Mouse (Mus musculus) heart, embryonic 12.5 days (tissue): ENCODE measurements around the gene Tspan5. TPM values are rescaled to one million over a fixed set of nuclear protein-coding genes. Genes with fewer than 3 reads are reported as not detected.

Experiments used
- ATAC-seq: fragments of 200-750 bp; cut with Nextera tagmentation; 2 replicates; pipeline ENCODE4 v1.8.0; 2017; ENCODE audit warnings: moderate TSS enrichment, moderate library complexity; ENCODE audit not compliant: insufficient number of reproducible peaks, low FRiP score
- H3K27ac ChIP-seq: fragments of 300-500 bp; sonication (generic); 2 replicates; pipeline ENCODE4 v1.5.1; 2016; ENCODE audit warnings: mild to moderate bottlenecking, moderate library complexity; ENCODE audit not compliant: poor library complexity, severe bottlenecking
- H3K27me3 ChIP-seq: fragments of 300-500 bp; sonication (generic); replicated peaks from 2 replicates; pipeline ENCODE4 v1.6.1; 2016; ENCODE audit warnings: mild to moderate bottlenecking, moderate library complexity
- H3K36me3 ChIP-seq: fragments of 300-500 bp; sonication (generic); 2 replicates; pipeline ENCODE4 v1.6.1; 2016; ENCODE audit warnings: mild to moderate bottlenecking, moderate library complexity
- H3K4me1 ChIP-seq: fragments of 300-500 bp; sonication (generic); replicated peaks from 2 replicates; pipeline ENCODE4 v1.6.1; 2016; ENCODE audit warnings: mild to moderate bottlenecking
- H3K4me2 ChIP-seq: fragments of 300-500 bp; sonication (generic); 2 replicates; pipeline ENCODE4 v1.6.1; 2016; ENCODE audit warnings: mild to moderate bottlenecking, moderate library complexity
- H3K4me3 ChIP-seq: fragments of 300-500 bp; sonication (generic); 2 replicates; pipeline ENCODE4 v1.5.1; 2016; ENCODE audit warnings: mild to moderate bottlenecking
- H3K9ac ChIP-seq: fragments of 300-500 bp; sonication (generic); 2 replicates; pipeline ENCODE4 v1.6.1; 2016; ENCODE audit warnings: mild to moderate bottlenecking, moderate library complexity
- H3K9me3 ChIP-seq: fragments of 300-500 bp; sonication (generic); replicated peaks from 2 replicates; pipeline ENCODE4 v1.6.1; 2016; ENCODE audit warnings: mild to moderate bottlenecking, moderate library complexity
- WGBS: fragments of 180-500 bp; shearing (Covaris S2); methylation state at CpG from one replicate; pipeline ENCODE4 v1.1.7; 2016; 5-methylcytosine and 5-hydroxymethylcytosine counted together
- polyA plus RNA-seq: library from polyadenylated mRNA; unstranded; fragments of >200 nt; fragmentation: Nextera tagmentation; extraction: Ambion mirVana; gene quantifications from 2 replicates; pipeline ENCODE4 v1.2.1, GENCODE M21; 2016

Tspan5 gene
- polyA plus RNA-seq, 1 experiment from 2014 or later: 18.9 TPM

GRCm38 (mm10) chr3:138914626-138915288 lies 172.8 kb downstream of the Tspan5 start:
- WGBS: 62% methylated on average over 8 of the region's 8 CpGs
- Histone ChIP-seq H3K27ac (no peak overlapping the region), H3K4me3 (no peak overlapping the region), H3K4me1 (peaks cover 27% of the 10 kb centered on the region), H3K27me3 (0 out of 2 replicates have a peak, but pooled peaks cover 7% of the 10 kb centered on the region), H3K4me2 (no peak overlapping the region), H3K9ac (no peak overlapping the region), H3K9me3 (no peaks in the 10 kb centered on the region), H3K36me3 (0 out of 2 replicates have a peak, but pooled peaks cover 3% of the 10 kb centered on the region)
- ATAC-seq: no peak

GRCm38 (mm10) chr3:138916591-138916990 lies 174.6 kb downstream of the Tspan5 start:
- Histone ChIP-seq H3K36me3 (0 out of 2 replicates have a peak, but pooled peaks cover 3% of the 10 kb centered on the region), H3K4me2 (no peak overlapping the region), H3K4me3 (no peak overlapping the region), H3K9ac (no peak overlapping the region), H3K9me3 (no peaks in the 10 kb centered on the region), H3K4me1 (peaks cover 27% of the 10 kb centered on the region), H3K27ac (no peak overlapping the region), H3K27me3 (0 out of 2 replicates have a peak, but pooled peaks cover 7% of the 10 kb centered on the region)
- 92% methylated on average over 4 of the region's 4 CpGs for WGBS
- no peak for ATAC-seq

GRCm38 (mm10) chr3:138917016-138917415 lies 175.0 kb downstream of the Tspan5 start:
- peaks cover 27% of the 10 kb centered on the region for H3K4me1 ChIP-seq
- H3K4me3 ChIP-seq: no peak overlapping the region
- no peak overlapping the region for H3K9ac ChIP-seq
- no peaks in the 10 kb centered on the region for H3K9me3 ChIP-seq
- H3K4me2 ChIP-seq: no peak overlapping the region
- H3K27me3 ChIP-seq: 0 out of 2 replicates have a peak, but pooled peaks cover 7% of the 10 kb centered on the region
- no peak for ATAC-seq
- no peak overlapping the region for H3K27ac ChIP-seq
- 46% methylated on average over 4 of the region's 4 CpGs for WGBS
- H3K36me3 ChIP-seq: 0 out of 2 replicates have a peak, but pooled peaks cover 3% of the 10 kb centered on the region

- peaks cover 27% of the 10 kb centered on the region for H3K4me1 ChIP-seq
- no peaks in the 10 kb centered on the region for H3K9me3 ChIP-seq
- ATAC-seq: peak; percentile 89
- 0 out of 2 replicates have a peak, but pooled peaks cover 3% of the 10 kb centered on the region for H3K36me3 ChIP-seq
- no peak overlapping the region for H3K4me2 ChIP-seq
- no peak overlapping the region for H3K27ac ChIP-seq
- no peak overlapping the region for H3K9ac ChIP-seq
- H3K27me3 ChIP-seq: 0 out of 2 replicates have a peak, but pooled peaks cover 7% of the 10 kb centered on the region
- H3K4me3 ChIP-seq: no peak overlapping the region
- WGBS: 26% methylated on average over 4 of the region's 4 CpGs
These were observed 176.2 kb downstream of the Tspan5 start for GRCm38 (mm10) chr3:138918241-138918640.

GRCm38 (mm10) chr3:138926161-138926560 lies 184.2 kb downstream of the Tspan5 start:
- Histone ChIP-seq H3K27me3 (no peaks in the 10 kb centered on the region), H3K9me3 (no peaks in the 10 kb centered on the region), H3K4me2 (no peak overlapping the region), H3K9ac (no peak overlapping the region), H3K4me3 (no peak overlapping the region), H3K36me3 (peaks cover 31% of the 10 kb centered on the region), H3K4me1 (no peaks in the 10 kb centered on the region), H3K27ac (no peak overlapping the region)
- ATAC-seq: no peak
- WGBS: 75% methylated on average over 8 of the region's 8 CpGs

GRCm38 (mm10) chr3:138927437-138927836 lies 185.4 kb downstream of the Tspan5 start:
- no peaks in the 10 kb centered on the region for H3K9me3 ChIP-seq
- H3K27ac ChIP-seq: no peak overlapping the region
- H3K4me3 ChIP-seq: no peak overlapping the region
- no peak overlapping the region for H3K9ac ChIP-seq
- peaks cover 35% of the 10 kb centered on the region for H3K36me3 ChIP-seq
- WGBS: 90% methylated on average over 4 of the region's 4 CpGs
- H3K4me1 ChIP-seq: no peaks in the 10 kb centered on the region
- H3K27me3 ChIP-seq: no peaks in the 10 kb centered on the region
- no peak overlapping the region for H3K4me2 ChIP-seq
- no peak for ATAC-seq

- H3K4me2 ChIP-seq: no peak overlapping the region
- WGBS: 90% methylated on average over 8 of the region's 8 CpGs
These were observed 194.8 kb downstream of the Tspan5 start for GRCm38 (mm10) chr3:138936780-138937179.

GRCm38 (mm10) chr3:138937241-138937640 lies 195.2 kb downstream of the Tspan5 start:
- ATAC-seq: no peak
- H3K9ac ChIP-seq: no peak overlapping the region
- H3K4me1 ChIP-seq: no peaks in the 10 kb centered on the region
- H3K27me3 ChIP-seq: no peaks in the 10 kb centered on the region
- WGBS: 94% methylated on average over 10 of the region's 10 CpGs
- no peaks in the 10 kb centered on the region for H3K9me3 ChIP-seq
- no peak overlapping the region for H3K27ac ChIP-seq
- no peak overlapping the region for H3K4me2 ChIP-seq
- H3K36me3 ChIP-seq: peaks cover 44% of the 10 kb centered on the region
- H3K4me3 ChIP-seq: no peak overlapping the region

More at GRCm38 (mm10) chr3:138936780-138937179, 194.8 kb downstream of the Tspan5 start:
- Histone ChIP-seq H3K36me3 (peaks cover 44% of the 10 kb centered on the region), H3K27me3 (no peaks in the 10 kb centered on the region), H3K4me3 (no peak overlapping the region), H3K9ac (no peak overlapping the region), H3K27ac (no peak overlapping the region), H3K9me3 (no peaks in the 10 kb centered on the region), H3K4me1 (no peaks in the 10 kb centered on the region)
- ATAC-seq: no peak

GRCm38 (mm10) chr3:138941604-138942003 lies 199.6 kb downstream of the Tspan5 start:
- 0 out of 2 replicates have a peak, but pooled peaks cover 3% of the 10 kb centered on the region for H3K9me3 ChIP-seq
- peaks cover 51% of the 10 kb centered on the region for H3K36me3 ChIP-seq
- no peaks in the 10 kb centered on the region for H3K4me1 ChIP-seq
- H3K4me2 ChIP-seq: no peak overlapping the region
- 75% methylated on average over 9 of the region's 9 CpGs for WGBS
- H3K27ac ChIP-seq: no peak overlapping the region
- H3K4me3 ChIP-seq: no peak overlapping the region
- H3K27me3 ChIP-seq: no peaks in the 10 kb centered on the region
- no peak for ATAC-seq
- no peak overlapping the region for H3K9ac ChIP-seq

- H3K27me3 ChIP-seq: no peaks in the 10 kb centered on the region
- no peak overlapping the region for H3K4me3 ChIP-seq
- ATAC-seq: no peak
- H3K4me1 ChIP-seq: peaks cover 9% of the 10 kb centered on the region
- WGBS: 90% methylated on average over 3 of the region's 3 CpGs
- 0 out of 2 replicates have a peak, but pooled peaks cover 3% of the 10 kb centered on the region for H3K9me3 ChIP-seq
- no peak overlapping the region for H3K9ac ChIP-seq
- H3K27ac ChIP-seq: no peak overlapping the region
- no peak overlapping the region for H3K4me2 ChIP-seq
- H3K36me3 ChIP-seq: peaks cover 28% of the 10 kb centered on the region
These were observed 203.5 kb downstream of the Tspan5 start for GRCm38 (mm10) chr3:138945516-138945915.

- no peak overlapping the region for H3K27ac ChIP-seq
- H3K4me3 ChIP-seq: no peak overlapping the region
- peaks cover 12% of the 10 kb centered on the region for H3K4me1 ChIP-seq
- H3K9me3 ChIP-seq: 0 out of 2 replicates have a peak, but pooled peaks cover under 1% of the 10 kb centered on the region
- H3K27me3 ChIP-seq: no peaks in the 10 kb centered on the region
- 91% methylated on average over 9 of the region's 9 CpGs for WGBS
- ATAC-seq: no peak
- no peak overlapping the region for H3K9ac ChIP-seq
- H3K36me3 ChIP-seq: peaks cover 39% of the 10 kb centered on the region
- no peak overlapping the region for H3K4me2 ChIP-seq
These were observed 207.1 kb downstream of the Tspan5 start for GRCm38 (mm10) chr3:138949081-138949480.
